Mouse (Mus musculus): ENCODE measurements around the gene Cwc25. TPM values are rescaled to one million over a fixed set of nuclear protein-coding genes. Genes with fewer than 3 reads are reported as not detected.

Cwc25 gene
- polyA plus RNA-seq, 1 experiment from 2014 or later = 19.5 TPM

GRCm38 (mm10) chr11:97744718-97745330, 21.5 kb downstream of the Cwc25 start:
- no peaks in the 10 kb centered on the region; the same call in 1 of the 2 replicates for H3K36me3 ChIP-seq (ENCODE audit: control insufficient read depth, insufficient read depth, low read length)
- ATAC-seq (replicated peaks; ENCODE audit: low FRiP score) = peak; percentile 97
- H3K4me3 ChIP-seq (ENCODE audit: low read depth, low read length) = peak overlapping the region; percentile 85
- 2% methylated on average over 44 of the region's 57 CpGs for WGBS
- peak overlapping the region; percentile 91 for H3K4me2 ChIP-seq (ENCODE audit: low read depth, low read length, severe bottlenecking)
- peak overlapping the region; percentile 90 for H3K27ac ChIP-seq (ENCODE audit: low read depth, low read length)
- H3K4me1 ChIP-seq (replicated peaks; ENCODE audit: control insufficient read depth, insufficient read depth, low read length) = peaks cover 6% of the 10 kb centered on the region
- DNase-seq (ENCODE audit: low spot score) = peak; percentile 100
- H3K9me3 ChIP-seq (ENCODE audit: control insufficient read depth, low read length) = no peaks in the 10 kb centered on the region
- peak overlapping the region; percentile 94 for H3K9ac ChIP-seq (ENCODE audit: low read length)
- H3K27me3 ChIP-seq (ENCODE audit: control insufficient read depth, insufficient read depth, low read length) = no peaks in the 10 kb centered on the region

GRCm38 (mm10) chr11:97744063-97744717, 22.2 kb downstream of the Cwc25 start, which contains the start of gene Pip4k2b:
TSS of gene Pip4k2b (minus strand) at chr11:97744704.
- peak within 1 kb of the TSS; percentile 91 for H3K4me2 ChIP-seq (ENCODE audit: low read depth, low read length, severe bottlenecking)
- no peaks in the 10 kb centered on the region for H3K9me3 ChIP-seq (ENCODE audit: control insufficient read depth, low read length)
- H3K36me3 ChIP-seq (ENCODE audit: control insufficient read depth, insufficient read depth, low read length) = no peaks in the 10 kb centered on the region; the same call in 1 of the 2 replicates
- H3K9ac ChIP-seq (ENCODE audit: low read length) = peak within 1 kb of the TSS; percentile 94
- peak within 1 kb of the TSS; percentile 90 for H3K27ac ChIP-seq (ENCODE audit: low read depth, low read length)
- ATAC-seq (replicated peaks; ENCODE audit: low FRiP score) (peak; percentile 47), DNase-seq (ENCODE audit: low spot score) (peak; percentile 79)
- peak within 1 kb of the TSS; percentile 85 for H3K4me3 ChIP-seq (ENCODE audit: low read depth, low read length)
- H3K4me1 ChIP-seq (replicated peaks; ENCODE audit: control insufficient read depth, insufficient read depth, low read length) = peaks cover 6% of the 10 kb centered on the region
- WGBS = 0% methylated on average over 48 of the region's 63 CpGs
- no peaks in the 10 kb centered on the region for H3K27me3 ChIP-seq (ENCODE audit: control insufficient read depth, insufficient read depth, low read length)

DNA sequence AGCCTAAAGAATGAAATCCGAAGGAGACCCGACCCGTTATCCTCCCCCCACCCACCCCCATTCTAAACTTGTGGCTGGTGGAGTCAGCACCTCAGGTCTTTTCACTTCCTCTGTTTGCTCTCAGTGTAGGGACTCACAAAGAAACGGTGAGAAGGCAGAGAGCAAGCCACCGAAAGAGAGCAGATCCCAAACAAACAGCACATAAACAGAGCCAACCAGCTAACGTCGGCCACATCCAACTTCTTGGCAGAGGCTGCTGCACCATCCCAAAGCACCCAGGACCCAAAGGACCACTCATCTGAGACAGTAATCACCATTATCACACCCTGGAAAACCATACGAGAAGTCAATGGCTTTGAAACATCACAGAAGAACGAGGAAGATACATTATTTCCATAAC, 22.9 kb downstream of the Cwc25 start:
- DNase-seq (ENCODE audit: low spot score) (no peak), ATAC-seq (replicated peaks; ENCODE audit: low FRiP score) (no peak)
- H3K9ac ChIP-seq (ENCODE audit: low read length) = peak overlapping the region; percentile 94
- H3K27ac ChIP-seq (ENCODE audit: low read depth, low read length) = no peak overlapping the region
- H3K4me3 ChIP-seq (ENCODE audit: low read depth, low read length) = peak overlapping the region; percentile 85
- no peaks in the 10 kb centered on the region; the same call in 1 of the 2 replicates for H3K36me3 ChIP-seq (ENCODE audit: control insufficient read depth, insufficient read depth, low read length)
- no peaks in the 10 kb centered on the region for H3K27me3 ChIP-seq (ENCODE audit: control insufficient read depth, insufficient read depth, low read length)
- H3K4me1 ChIP-seq (replicated peaks; ENCODE audit: control insufficient read depth, insufficient read depth, low read length) = peaks cover 6% of the 10 kb centered on the region
- H3K9me3 ChIP-seq (ENCODE audit: control insufficient read depth, low read length) = no peaks in the 10 kb centered on the region
- 50% methylated on average over 9 of the region's 9 CpGs for WGBS
- H3K4me2 ChIP-seq (ENCODE audit: low read depth, low read length, severe bottlenecking) = peak overlapping the region; percentile 91

GRCm38 (mm10) chr11:97742591-97742990, 23.8 kb downstream of the Cwc25 start:
- Histone ChIP-seq H3K4me2 (ENCODE audit: low read depth, low read length, severe bottlenecking) (peak overlapping the region; percentile 91; the same call in 1 of the 2 replicates), H3K9ac (ENCODE audit: low read length) (no peak overlapping the region), H3K4me3 (ENCODE audit: low read depth, low read length) (no peak overlapping the region), H3K9me3 (ENCODE audit: control insufficient read depth, low read length) (no peaks in the 10 kb centered on the region), H3K36me3 (ENCODE audit: control insufficient read depth, insufficient read depth, low read length) (no peaks in the 10 kb centered on the region), H3K4me1 (replicated peaks; ENCODE audit: control insufficient read depth, insufficient read depth, low read length) (peaks cover 6% of the 10 kb centered on the region), H3K27ac (ENCODE audit: low read depth, low read length) (no peak overlapping the region), H3K27me3 (ENCODE audit: control insufficient read depth, insufficient read depth, low read length) (no peaks in the 10 kb centered on the region)
- ATAC-seq (replicated peaks; ENCODE audit: low FRiP score) (no peak), DNase-seq (ENCODE audit: low spot score) (no peak)
- 85% methylated on average over 9 of the region's 9 CpGs for WGBS

GRCm38 (mm10) chr11:97742157-97742556, 24.2 kb downstream of the Cwc25 start:
- H3K36me3 ChIP-seq (ENCODE audit: control insufficient read depth, insufficient read depth, low read length) = no peaks in the 10 kb centered on the region
- H3K4me2 ChIP-seq (ENCODE audit: low read depth, low read length, severe bottlenecking) = no peak overlapping the region
- DNase-seq (ENCODE audit: low spot score) (no peak), ATAC-seq (replicated peaks; ENCODE audit: low FRiP score) (no peak)
- H3K4me1 ChIP-seq (replicated peaks; ENCODE audit: control insufficient read depth, insufficient read depth, low read length) = peaks cover 6% of the 10 kb centered on the region
- H3K9me3 ChIP-seq (ENCODE audit: control insufficient read depth, low read length) = no peaks in the 10 kb centered on the region
- 93% methylated on average over 5 of the region's 5 CpGs for WGBS
- no peak overlapping the region for H3K9ac ChIP-seq (ENCODE audit: low read length)
- no peaks in the 10 kb centered on the region for H3K27me3 ChIP-seq (ENCODE audit: control insufficient read depth, insufficient read depth, low read length)
- no peak overlapping the region for H3K27ac ChIP-seq (ENCODE audit: low read depth, low read length)
- no peak overlapping the region for H3K4me3 ChIP-seq (ENCODE audit: low read depth, low read length)

GRCm38 (mm10) chr11:97740190-97740589, 26.2 kb downstream of the Cwc25 start:
- DNase-seq (ENCODE audit: low spot score) = no peak
- Histone ChIP-seq H3K9ac (ENCODE audit: low read length) (no peak overlapping the region; the same call in 1 of the 2 replicates), H3K4me2 (ENCODE audit: low read depth, low read length, severe bottlenecking) (no peak overlapping the region), H3K4me1 (replicated peaks; ENCODE audit: control insufficient read depth, insufficient read depth, low read length) (peaks cover 6% of the 10 kb centered on the region), H3K27me3 (ENCODE audit: control insufficient read depth, insufficient read depth, low read length) (no peaks in the 10 kb centered on the region), H3K27ac (ENCODE audit: low read depth, low read length) (no peak overlapping the region), H3K36me3 (ENCODE audit: control insufficient read depth, insufficient read depth, low read length) (no peaks in the 10 kb centered on the region), H3K4me3 (ENCODE audit: low read depth, low read length) (no peak overlapping the region), H3K9me3 (ENCODE audit: control insufficient read depth, low read length) (no peaks in the 10 kb centered on the region)
- ATAC-seq (replicated peaks; ENCODE audit: low FRiP score) = no peak
- WGBS = 58% methylated on average over 7 of the region's 7 CpGs

GRCm38 (mm10) chr11:97739155-97739554, 27.2 kb downstream of the Cwc25 start:
- H3K27me3 ChIP-seq (ENCODE audit: control insufficient read depth, insufficient read depth, low read length) = no peaks in the 10 kb centered on the region
- ATAC-seq (replicated peaks; ENCODE audit: low FRiP score) (no peak), DNase-seq (ENCODE audit: low spot score) (no peak)
- H3K9ac ChIP-seq (ENCODE audit: low read length) = no peak overlapping the region
- H3K27ac ChIP-seq (ENCODE audit: low read depth, low read length) = no peak overlapping the region
- H3K4me3 ChIP-seq (ENCODE audit: low read depth, low read length) = no peak overlapping the region
- no peaks in the 10 kb centered on the region for H3K36me3 ChIP-seq (ENCODE audit: control insufficient read depth, insufficient read depth, low read length)
- no peak overlapping the region for H3K4me2 ChIP-seq (ENCODE audit: low read depth, low read length, severe bottlenecking)
- WGBS = 93% methylated on average over 3 of the region's 3 CpGs
- H3K9me3 ChIP-seq (ENCODE audit: control insufficient read depth, low read length) = no peaks in the 10 kb centered on the region
- peaks cover 6% of the 10 kb centered on the region for H3K4me1 ChIP-seq (replicated peaks; ENCODE audit: control insufficient read depth, insufficient read depth, low read length)

DNA sequence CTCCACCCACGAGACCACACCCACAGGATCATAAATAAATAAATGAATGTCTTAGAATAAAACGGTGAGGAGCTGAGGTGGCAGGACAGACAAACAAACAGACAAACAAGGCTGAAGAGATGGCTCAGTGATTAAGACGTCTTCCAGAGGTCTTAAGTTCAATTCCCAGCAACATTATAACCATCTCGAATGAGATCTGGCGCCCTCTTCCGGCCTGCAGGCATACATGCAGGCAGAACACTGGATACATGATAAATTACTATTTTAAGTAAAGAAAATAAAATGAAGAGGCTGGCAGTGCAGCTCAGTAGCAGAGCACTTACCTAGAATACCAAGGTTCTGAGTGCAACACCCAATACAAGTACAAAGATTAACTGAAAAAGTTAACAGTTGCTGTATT, 27.7 kb downstream of the Cwc25 start:
- DNase-seq (ENCODE audit: low spot score) = no peak
- H3K9me3 ChIP-seq (ENCODE audit: control insufficient read depth, low read length) = no peaks in the 10 kb centered on the region
- ATAC-seq (replicated peaks; ENCODE audit: low FRiP score) = no peak
- 64% methylated on average over 6 of the region's 6 CpGs for WGBS
- H3K4me2 ChIP-seq (ENCODE audit: low read depth, low read length, severe bottlenecking) = no peak overlapping the region
- H3K4me3 ChIP-seq (ENCODE audit: low read depth, low read length) = no peak overlapping the region
- no peak overlapping the region for H3K9ac ChIP-seq (ENCODE audit: low read length)
- H3K4me1 ChIP-seq (replicated peaks; ENCODE audit: control insufficient read depth, insufficient read depth, low read length) = peaks cover 7% of the 10 kb centered on the region
- no peaks in the 10 kb centered on the region for H3K27me3 ChIP-seq (ENCODE audit: control insufficient read depth, insufficient read depth, low read length)
- H3K36me3 ChIP-seq (ENCODE audit: control insufficient read depth, insufficient read depth, low read length) = no peaks in the 10 kb centered on the region
- no peak overlapping the region for H3K27ac ChIP-seq (ENCODE audit: low read depth, low read length)
